Mouse (Mus musculus) embryonic facial prominence, embryonic 12.5 days (tissue): ENCODE measurements at regions not wholly inside any gene's neighbourhood (a gene's known extent, or its start where the extent isn't known, plus 50 kb on each side); places are given as distances from the start of the nearest gene placed in this dataset.

ENCODE experiments used
- ATAC-seq: fragments of 200-750 bp; cut with Nextera tagmentation; 2 replicates; pipeline ENCODE4 v1.8.0; 2017; ENCODE audit not compliant: insufficient number of reproducible peaks, insufficient read depth, low FRiP score, low TSS enrichment
- H3K27ac ChIP-seq: fragments of 300-500 bp; sonication (generic); 2 replicates; pipeline ENCODE4 v1.5.1; 2016; ENCODE audit warnings: mild to moderate bottlenecking
- H3K27me3 ChIP-seq: fragments of 300-500 bp; sonication (generic); 2 replicates; pipeline ENCODE4 v1.6.1; 2016; ENCODE audit warnings: mild to moderate bottlenecking, moderate library complexity
- H3K36me3 ChIP-seq: fragments of 300-500 bp; sonication (generic); 2 replicates; pipeline ENCODE4 v1.6.1; 2016; ENCODE audit warnings: mild to moderate bottlenecking
- H3K4me1 ChIP-seq: fragments of 300-500 bp; sonication (generic); 2 replicates; pipeline ENCODE4 v1.6.1; 2016
- H3K4me2 ChIP-seq: fragments of 300-500 bp; sonication (generic); replicated peaks from 2 replicates; pipeline ENCODE4 v1.6.1; 2016; ENCODE audit warnings: mild to moderate bottlenecking, moderate library complexity
- H3K4me3 ChIP-seq: fragments of 300-500 bp; sonication (generic); 2 replicates; pipeline ENCODE4 v1.5.1; 2016; ENCODE audit warnings: mild to moderate bottlenecking
- H3K9ac ChIP-seq: fragments of 300-500 bp; sonication (generic); 2 replicates; pipeline ENCODE4 v1.6.1; 2016; ENCODE audit warnings: mild to moderate bottlenecking, moderate library complexity
- H3K9me3 ChIP-seq: fragments of 300-500 bp; sonication (generic); 2 replicates; pipeline ENCODE4 v1.6.1; 2016; ENCODE audit warnings: mild to moderate bottlenecking, moderate library complexity
- WGBS: fragments of 180-500 bp; shearing (Covaris S2); methylation state at CpG from one replicate; pipeline ENCODE4 v1.1.7; 2016; 5-methylcytosine and 5-hydroxymethylcytosine counted together

DNA sequence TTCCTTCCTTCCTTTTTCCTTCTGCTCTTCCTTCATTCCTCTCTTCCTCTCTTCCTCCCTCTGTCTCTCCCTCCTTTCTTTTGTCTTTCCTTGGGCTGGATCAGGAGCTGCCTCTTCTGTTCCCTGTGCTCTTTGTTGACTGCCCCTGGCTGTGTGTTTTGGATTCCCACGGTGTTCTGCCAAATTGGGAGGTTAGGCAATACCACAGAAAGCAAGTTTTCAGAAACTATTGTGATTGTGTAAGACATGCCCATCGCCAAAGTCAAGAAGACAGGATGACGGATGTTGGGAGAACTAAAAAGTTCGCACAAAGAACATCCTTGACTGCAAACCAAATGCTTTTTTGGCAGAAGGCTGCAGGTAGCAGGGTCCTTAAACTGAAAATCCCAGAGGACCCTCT, 165.6 kb upstream of the Atp5g3 start:
- Histone ChIP-seq H3K4me1 (no peaks in the 10 kb centered on the region), H3K36me3 (no peaks in the 10 kb centered on the region), H3K27ac (no peak overlapping the region), H3K4me2 (no peak overlapping the region), H3K9me3 (no peaks in the 10 kb centered on the region), H3K9ac (no peak overlapping the region), H3K4me3 (no peak overlapping the region), H3K27me3 (no peaks in the 10 kb centered on the region)
- WGBS, result 72% methylated on average over 4 of the region's 4 CpGs
- no peak for ATAC-seq

DNA sequence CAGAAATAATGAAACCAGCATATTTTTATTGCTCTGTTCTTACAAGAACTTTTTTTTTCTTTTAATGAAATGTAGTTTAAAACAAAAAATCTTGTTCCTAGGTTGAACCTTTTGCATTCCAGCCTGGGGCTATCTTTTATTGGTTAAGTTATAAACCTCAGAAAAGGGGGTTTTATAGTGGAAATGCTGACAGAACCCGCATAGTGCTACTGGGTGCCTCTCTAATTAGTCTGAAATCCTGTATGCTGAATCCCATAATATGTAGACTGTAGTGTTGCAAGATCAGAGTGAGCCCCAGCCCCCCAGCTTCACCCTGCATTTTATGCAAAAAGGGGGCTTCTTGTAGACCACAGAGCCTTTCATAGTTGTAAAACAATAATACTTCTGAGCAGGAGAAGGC, 164.4 kb upstream of the Atp5g3 start:
- Histone ChIP-seq H3K4me3 (no peak overlapping the region), H3K36me3 (no peaks in the 10 kb centered on the region), H3K4me1 (no peaks in the 10 kb centered on the region), H3K27ac (no peak overlapping the region), H3K9ac (no peak overlapping the region), H3K27me3 (no peaks in the 10 kb centered on the region), H3K4me2 (no peak overlapping the region), H3K9me3 (no peaks in the 10 kb centered on the region)
- no peak for ATAC-seq
- 72% methylated on average over 1 of the region's 1 CpGs for WGBS

DNA sequence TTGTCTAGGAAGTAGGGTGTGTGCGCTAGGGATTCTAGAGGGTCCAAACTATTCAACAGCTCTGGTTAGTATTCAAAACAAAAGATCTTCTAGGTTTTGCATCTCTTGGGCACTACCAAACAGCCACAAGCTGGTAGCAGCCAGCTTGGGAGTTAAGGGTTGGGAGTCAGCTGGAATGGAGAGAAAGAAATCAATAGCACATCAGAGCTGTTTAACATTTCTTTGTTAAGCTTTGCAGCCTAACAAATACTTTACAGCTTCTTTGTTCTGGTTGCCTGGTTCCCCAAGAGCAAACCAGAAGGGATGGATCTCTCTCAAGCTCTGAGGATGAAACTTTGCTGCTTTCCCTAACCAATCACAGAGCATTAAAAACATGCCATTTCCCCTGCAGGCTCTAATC, 162.3 kb upstream of the Atp5g3 start:
- H3K27me3 ChIP-seq, result no peaks in the 10 kb centered on the region
- H3K9me3 ChIP-seq, result no peaks in the 10 kb centered on the region
- WGBS, result 76% methylated on average over 1 of the region's 1 CpGs
- H3K9ac ChIP-seq, result no peak overlapping the region
- H3K4me3 ChIP-seq, result no peak overlapping the region
- H3K36me3 ChIP-seq, result no peaks in the 10 kb centered on the region
- no peak overlapping the region for H3K4me2 ChIP-seq
- no peaks in the 10 kb centered on the region for H3K4me1 ChIP-seq
- no peak for ATAC-seq
- no peak overlapping the region for H3K27ac ChIP-seq

DNA sequence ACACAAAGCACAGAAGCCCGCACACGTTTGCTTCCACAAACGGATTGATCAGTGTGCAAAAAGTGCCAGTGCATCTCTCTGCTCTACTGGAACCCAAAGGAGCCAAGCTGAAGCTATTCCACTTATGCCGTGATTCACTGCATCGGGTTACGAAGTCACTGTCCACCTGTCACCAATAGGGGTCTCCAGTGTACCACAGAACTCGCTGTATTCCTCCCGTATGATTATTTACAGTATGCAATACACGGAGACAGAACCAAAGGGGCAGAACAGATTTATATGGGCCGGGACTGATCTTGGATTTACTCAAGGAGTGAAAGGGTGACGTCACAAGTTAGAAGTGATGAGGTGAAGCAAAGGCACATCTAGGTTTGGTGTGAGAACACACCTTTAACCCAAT, 155.5 kb upstream of the Atp5g3 start:
- Histone ChIP-seq H3K9me3 (no peaks in the 10 kb centered on the region), H3K4me3 (no peak overlapping the region), H3K27ac (no peak overlapping the region), H3K9ac (no peak overlapping the region), H3K36me3 (no peaks in the 10 kb centered on the region), H3K4me1 (0 out of 2 replicates have a peak, but pooled peaks cover 4% of the 10 kb centered on the region), H3K27me3 (peaks cover 20% of the 10 kb centered on the region; the same call in 1 of the 2 replicates), H3K4me2 (no peak overlapping the region)
- 6% methylated on average over 11 of the region's 11 CpGs for WGBS
- ATAC-seq, result 0 out of 2 replicates have a peak, but pooled peaks have one; percentile 47

DNA sequence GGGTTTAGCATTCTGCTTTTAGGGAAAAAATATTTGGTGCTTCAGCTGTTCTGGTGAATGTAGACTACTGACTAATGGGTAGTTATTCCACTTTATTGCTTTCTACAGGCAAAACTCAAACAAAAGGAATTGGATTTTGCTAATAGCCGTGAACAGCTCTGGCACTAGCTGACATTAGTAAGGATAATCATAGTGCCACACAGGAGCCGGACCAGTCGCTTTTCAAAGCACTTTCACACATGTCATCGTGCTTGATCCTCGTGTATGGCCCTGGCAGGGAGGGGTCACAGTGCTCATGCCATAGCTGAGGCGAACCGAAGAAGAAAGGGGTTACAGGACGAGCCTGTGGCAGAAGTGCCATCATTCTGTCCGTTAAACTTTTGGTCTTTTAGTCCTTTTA, 153.2 kb upstream of the Atp5g3 start:
- H3K4me1 ChIP-seq, result 0 out of 2 replicates have a peak, but pooled peaks cover 4% of the 10 kb centered on the region
- WGBS, result 78% methylated on average over 9 of the region's 9 CpGs
- no peak for ATAC-seq
- no peak overlapping the region for H3K4me3 ChIP-seq
- no peaks in the 10 kb centered on the region for H3K36me3 ChIP-seq
- H3K27ac ChIP-seq, result no peak overlapping the region
- H3K27me3 ChIP-seq, result peaks cover 20% of the 10 kb centered on the region; the same call in 1 of the 2 replicates
- H3K4me2 ChIP-seq, result no peak overlapping the region
- no peak overlapping the region for H3K9ac ChIP-seq
- H3K9me3 ChIP-seq, result no peaks in the 10 kb centered on the region

DNA sequence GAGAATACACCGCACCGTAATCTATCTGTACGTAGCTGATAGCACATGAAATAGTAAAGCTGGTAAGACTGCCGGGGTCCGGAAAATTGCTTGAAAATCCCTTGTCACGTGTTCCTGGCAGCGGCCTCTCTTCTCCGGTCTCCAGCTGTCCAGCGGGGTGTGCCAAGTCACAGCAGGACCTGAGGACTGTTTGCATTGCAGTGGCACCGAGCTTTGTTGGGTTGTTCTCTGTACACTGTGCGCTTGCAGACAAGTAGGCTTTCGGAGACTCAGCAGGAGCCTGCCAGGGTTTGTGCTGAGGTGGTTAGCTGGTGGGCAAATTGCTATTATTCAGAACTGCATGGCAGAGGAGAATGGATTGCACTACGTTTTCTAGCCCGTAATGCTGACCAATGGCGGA, 152.7 kb upstream of the Atp5g3 start:
- H3K4me2 ChIP-seq, result no peak overlapping the region
- H3K9me3 ChIP-seq, result no peaks in the 10 kb centered on the region
- H3K27ac ChIP-seq, result no peak overlapping the region
- H3K9ac ChIP-seq, result no peak overlapping the region
- WGBS, result 79% methylated on average over 15 of the region's 15 CpGs
- H3K27me3 ChIP-seq, result peaks cover 20% of the 10 kb centered on the region; the same call in 1 of the 2 replicates
- H3K4me3 ChIP-seq, result no peak overlapping the region
- no peaks in the 10 kb centered on the region for H3K36me3 ChIP-seq
- 0 out of 2 replicates have a peak, but pooled peaks cover 4% of the 10 kb centered on the region for H3K4me1 ChIP-seq
- ATAC-seq, result no peak

DNA sequence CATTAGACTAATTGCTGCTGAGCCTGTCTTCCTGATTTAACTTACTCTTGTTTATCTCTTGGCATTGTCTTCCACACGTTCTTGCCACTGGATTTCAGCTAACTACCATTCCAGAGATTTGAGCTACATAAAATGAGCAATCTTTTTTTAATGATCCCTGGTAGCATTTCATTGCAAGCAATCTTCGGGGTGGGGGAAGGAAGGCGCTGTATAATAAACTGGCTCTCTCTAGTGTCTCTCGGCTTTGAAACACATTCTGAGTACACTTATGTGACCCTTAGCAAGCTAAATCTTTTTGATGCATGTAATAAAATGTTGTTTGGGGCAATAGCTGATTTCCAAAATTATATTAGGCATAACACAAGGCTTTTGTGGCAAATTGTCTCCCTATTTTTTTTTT, 152.2 kb upstream of the Atp5g3 start:
- no peaks in the 10 kb centered on the region for H3K36me3 ChIP-seq
- H3K4me3 ChIP-seq, result no peak overlapping the region
- no peak overlapping the region for H3K27ac ChIP-seq
- H3K4me2 ChIP-seq, result no peak overlapping the region
- H3K27me3 ChIP-seq, result peaks cover 20% of the 10 kb centered on the region; the same call in 1 of the 2 replicates
- ATAC-seq, result no peak
- WGBS, result 77% methylated on average over 4 of the region's 4 CpGs
- H3K4me1 ChIP-seq, result 0 out of 2 replicates have a peak, but pooled peaks cover 4% of the 10 kb centered on the region
- no peak overlapping the region for H3K9ac ChIP-seq
- no peaks in the 10 kb centered on the region for H3K9me3 ChIP-seq

DNA sequence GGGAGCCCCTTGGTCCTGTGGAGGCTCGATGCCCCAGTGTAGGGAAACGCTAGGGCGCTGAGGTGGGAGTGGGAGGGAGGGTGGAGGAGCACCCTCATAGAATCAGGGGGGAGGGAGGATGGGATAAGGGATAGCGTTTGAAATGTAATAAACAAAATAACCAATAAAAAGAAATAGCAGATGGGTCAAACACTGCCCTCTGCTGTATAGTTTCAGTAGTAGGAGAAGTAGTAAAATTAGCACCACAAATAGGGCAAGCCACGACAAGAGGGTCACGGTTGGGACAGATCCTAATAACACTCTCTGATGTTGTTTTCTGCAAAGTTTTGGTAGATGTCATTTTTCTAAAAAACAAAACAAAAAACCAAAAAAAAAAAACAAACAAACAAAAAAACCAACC, 131.3 kb upstream of the Atp5g3 start:
- H3K27me3 ChIP-seq, result no peaks in the 10 kb centered on the region
- H3K9ac ChIP-seq, result no peak overlapping the region
- no peak for ATAC-seq
- whole genome bisulfite sequencing, result 76% methylated on average over 6 of the region's 6 CpGs
- no peak overlapping the region for H3K4me2 ChIP-seq
- no peaks in the 10 kb centered on the region for H3K4me1 ChIP-seq
- no peaks in the 10 kb centered on the region for H3K36me3 ChIP-seq
- H3K4me3 ChIP-seq, result no peak overlapping the region
- H3K9me3 ChIP-seq, result no peaks in the 10 kb centered on the region
- no peak overlapping the region for H3K27ac ChIP-seq

DNA sequence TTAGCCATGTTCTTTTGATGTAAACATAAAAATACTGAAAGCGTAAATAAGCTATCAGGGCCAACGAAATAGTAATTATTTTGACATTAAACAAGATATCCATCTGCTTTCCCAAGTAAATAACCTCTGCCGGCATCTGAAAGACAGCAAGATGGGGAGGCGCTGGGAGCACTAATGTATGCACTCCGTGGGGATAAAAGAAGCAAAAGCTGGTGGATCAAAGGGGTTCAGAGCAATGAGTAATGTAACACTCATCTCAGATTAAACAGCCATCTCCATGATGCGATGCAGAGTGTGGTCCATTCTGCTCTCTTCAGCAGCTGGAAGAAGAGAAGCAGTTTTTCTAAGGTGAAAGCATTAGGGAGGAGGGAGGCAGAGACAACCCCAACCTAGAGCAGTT, 128.5 kb upstream of the Atp5g3 start:
- Histone ChIP-seq H3K4me1 (no peaks in the 10 kb centered on the region), H3K4me2 (no peak overlapping the region), H3K36me3 (no peaks in the 10 kb centered on the region), H3K9ac (no peak overlapping the region), H3K4me3 (no peak overlapping the region), H3K9me3 (no peaks in the 10 kb centered on the region), H3K27ac (no peak overlapping the region), H3K27me3 (no peaks in the 10 kb centered on the region)
- 52% methylated on average over 6 of the region's 6 CpGs for WGBS
- ATAC-seq, result no peak

DNA sequence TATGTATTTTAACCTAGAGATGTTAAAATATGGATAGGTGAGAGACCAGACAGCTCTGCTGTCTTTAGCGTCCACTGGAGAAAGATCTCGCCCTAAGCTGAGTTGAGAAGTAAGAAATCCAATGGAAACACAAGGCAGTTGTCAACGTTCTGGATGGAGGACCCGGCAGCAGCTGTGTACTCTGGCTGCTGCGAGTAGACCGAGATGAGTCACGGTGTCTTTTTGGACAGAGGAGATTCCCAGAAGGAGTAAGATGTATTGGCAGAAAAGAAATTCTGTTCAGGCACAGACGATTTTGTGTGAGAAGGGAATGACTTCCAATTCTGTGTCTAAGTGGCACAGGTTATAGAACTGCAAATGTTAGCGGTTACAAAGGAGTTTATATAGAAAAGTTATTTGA, 124.9 kb upstream of the Atp5g3 start:
- Histone ChIP-seq H3K27ac (no peak overlapping the region), H3K4me1 (no peaks in the 10 kb centered on the region), H3K4me3 (no peak overlapping the region), H3K4me2 (no peak overlapping the region), H3K9me3 (no peaks in the 10 kb centered on the region), H3K9ac (no peak overlapping the region), H3K27me3 (no peaks in the 10 kb centered on the region), H3K36me3 (no peaks in the 10 kb centered on the region)
- 91% methylated on average over 9 of the region's 9 CpGs for WGBS
- ATAC-seq, result no peak

DNA sequence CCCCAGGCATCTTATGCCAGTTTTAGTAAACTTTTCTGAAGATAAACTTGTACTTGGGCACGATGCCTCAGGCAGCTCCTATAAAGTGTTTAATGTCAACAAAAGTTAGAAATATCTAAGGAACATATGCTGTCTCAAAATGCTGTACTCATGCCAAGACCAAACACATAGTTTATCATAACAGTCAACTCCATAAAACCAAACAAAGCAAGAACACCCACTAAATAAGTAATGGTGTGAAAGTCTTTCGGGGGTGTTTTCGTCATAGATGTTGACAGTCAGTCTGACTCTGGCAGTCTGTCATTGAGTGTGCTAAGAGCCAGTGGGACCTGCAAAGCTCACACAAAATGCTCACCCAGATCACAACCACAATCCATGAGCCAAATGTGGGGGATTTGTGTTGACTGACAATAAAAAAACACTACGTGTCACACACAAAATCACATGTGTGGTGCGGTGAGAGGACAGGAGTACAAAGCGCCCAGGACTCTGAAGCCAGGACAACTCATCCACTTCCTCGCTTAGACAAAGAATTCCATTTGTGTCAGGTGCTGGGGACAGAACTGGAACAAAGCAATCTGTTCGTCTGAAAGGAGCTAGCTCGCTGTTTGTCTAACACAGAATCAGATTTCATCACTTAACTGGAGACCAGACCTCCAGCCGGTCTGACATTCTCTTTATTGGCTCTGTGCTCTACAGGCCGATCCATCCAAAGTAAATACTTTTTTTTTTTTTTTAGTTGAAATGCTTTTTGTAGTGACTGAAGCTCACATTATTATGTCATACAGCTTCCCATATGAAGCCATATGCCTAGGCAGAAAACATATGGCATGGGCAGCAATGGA, 121.3 kb upstream of the Atp5g3 start:
- H3K9ac ChIP-seq, result no peak overlapping the region
- no peak overlapping the region for H3K4me2 ChIP-seq
- H3K4me3 ChIP-seq, result no peak overlapping the region
- no peaks in the 10 kb centered on the region for H3K27me3 ChIP-seq
- no peak overlapping the region for H3K27ac ChIP-seq
- no peak for ATAC-seq
- no peaks in the 10 kb centered on the region for H3K9me3 ChIP-seq
- H3K36me3 ChIP-seq, result no peaks in the 10 kb centered on the region
- 68% methylated on average over 11 of the region's 11 CpGs for WGBS
- no peaks in the 10 kb centered on the region for H3K4me1 ChIP-seq

DNA sequence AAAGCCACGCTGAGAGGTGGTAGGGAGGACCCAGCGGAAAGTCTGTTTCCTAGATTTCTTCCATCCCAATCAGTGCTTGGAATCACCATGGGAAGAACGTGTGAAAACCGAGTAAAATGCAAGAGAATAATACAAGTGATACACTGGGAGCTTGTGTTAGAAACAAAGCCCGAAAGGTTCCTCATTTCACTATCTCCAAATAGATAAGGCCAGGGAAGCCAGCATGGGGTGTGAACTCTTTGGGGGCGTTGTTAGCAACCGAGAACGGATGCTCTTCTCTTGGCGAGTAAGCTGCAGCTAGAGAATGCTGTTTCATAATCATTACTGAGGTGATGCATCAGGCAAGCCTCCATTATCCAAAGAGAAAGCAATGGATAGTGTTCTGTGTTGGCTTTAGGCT, 118.8 kb upstream of the Atp5g3 start:
- no peaks in the 10 kb centered on the region for H3K9me3 ChIP-seq
- H3K27me3 ChIP-seq, result no peaks in the 10 kb centered on the region
- no peak for ATAC-seq
- H3K36me3 ChIP-seq, result no peaks in the 10 kb centered on the region
- H3K9ac ChIP-seq, result no peak overlapping the region
- H3K4me3 ChIP-seq, result no peak overlapping the region
- no peaks in the 10 kb centered on the region for H3K4me1 ChIP-seq
- no peak overlapping the region for H3K4me2 ChIP-seq
- no peak overlapping the region for H3K27ac ChIP-seq
- WGBS, result 85% methylated on average over 9 of the region's 9 CpGs
